ENCODE assay signal across 18 mouse cellular contexts in genomic region chr2:94042461-94042860, GRCm38 (mm10). TPM values are rescaled to one million over a fixed set of nuclear protein-coding genes. Genes with fewer than 3 reads are reported as not detected.
"Had no signal": no experiment of that assay in that cellular context is flagged by ENCODE, and none has a peak within 500 bp of the region (broad histone marks: within the 10 kb centered on the region; RNA-seq: fewer than 3 reads in every experiment).

No protein-coding gene starts in this region.

- H3K4me3 ChIP-seq: intestine, embryonic 15.5 days; left cerebral cortex, adult 2 months; limb, embryonic 15.5 days; neural tube, embryonic 12.5 days had no signal

- H3K27me3 ChIP-seq: intestine, embryonic 15.5 days; limb, embryonic 15.5 days; neural tube, embryonic 12.5 days had no signal

- H3K9ac ChIP-seq: intestine, embryonic 15.5 days; limb, embryonic 15.5 days; liver, embryonic 14.5 days; neural tube, embryonic 12.5 days had no signal

- ATAC-seq: intestine, embryonic 15.5 days had no signal

- H3K36me3 ChIP-seq: intestine, embryonic 15.5 days had no signal

- H3K27ac ChIP-seq: intestine, embryonic 15.5 days; left cerebral cortex, adult 2 months; limb, embryonic 15.5 days; liver, embryonic 14.5 days; neural tube, embryonic 12.5 days had no signal

- H3K4me1 ChIP-seq: limb, embryonic 15.5 days had no signal

- H3K4me2 ChIP-seq: intestine, embryonic 15.5 days; limb, embryonic 15.5 days; neural tube, embryonic 12.5 days had no signal

- DNase-seq: kidney, adult 18-20 months; lung, adult 18-20 months; thymus, adult 18-20 months; thymus, postnatal 14 days had no signal

- H3K9me3 ChIP-seq: intestine, embryonic 15.5 days; limb, embryonic 15.5 days; neural tube, embryonic 12.5 days had no signal

RNA-seq across cellular contexts. Expression of gene Gm27027, which starts 46.3 kb away (rescaled TPM):
- total RNA-seq: layer of hippocampus, postnatal 25 days; left cerebral cortex, adult 2 months; left cerebral cortex, postnatal 25 days; megakaryocyte-erythroid progenitor cell, adult 5-6 weeks; monocyte, adult 5-6 weeks; neutrophil, adult 5-6 weeks had no signal
- polyA plus RNA-seq: intestine, embryonic 15.5 days; kidney, embryonic 16.5 days; limb, embryonic 11.5 days; limb, embryonic 15.5 days; liver, embryonic 14.5 days; lung, embryonic 16.5 days; neural tube, embryonic 12.5 days; stomach, embryonic 14.5 days had no signal
